Mouse (Mus musculus): ENCODE measurements around the gene Tac2.

DNA sequence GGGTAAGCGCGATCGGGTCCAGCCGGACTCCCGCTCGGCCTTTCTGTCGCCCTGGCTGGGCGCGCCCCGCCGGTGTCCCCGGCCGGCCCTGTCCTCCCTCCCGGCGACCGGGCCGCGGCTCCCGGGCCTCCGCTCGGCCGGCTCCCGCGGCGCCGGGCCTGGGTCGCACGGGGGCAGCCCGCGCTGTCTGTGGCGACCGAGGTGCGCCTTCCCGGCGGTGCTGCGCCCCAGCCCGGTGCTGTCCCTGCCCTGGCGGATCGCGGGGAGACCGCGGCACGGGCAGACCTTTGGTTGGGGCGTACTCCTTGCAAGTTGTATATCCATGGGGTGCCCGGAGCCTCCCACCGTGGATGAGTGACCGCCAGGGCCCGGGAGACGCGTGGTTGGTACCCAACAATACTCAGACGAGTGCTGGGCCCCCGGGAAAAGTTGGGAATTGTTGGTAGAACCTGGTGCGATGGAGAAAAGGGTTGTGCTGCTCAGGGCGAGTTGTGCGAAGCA, 15.4 kb downstream of the Tac2 start:
- TF ChIP-seq CTCF (conservative IDR thresholded peaks at IDR 0.05; ENCODE audit: low read length) (no peak), NANOG (IDR thresholded peaks at IDR 0.05; ENCODE audit: borderline replicate concordance, low read length) (no peak), POU5F1 (IDR thresholded peaks at IDR 0.05; ENCODE audit: borderline replicate concordance, low read length) (no peak)

Data from E14TG2a.4 (cell line).